Mouse (Mus musculus) myocyte (in vitro differentiated cells): ENCODE measurements around the gene 1700069L16Rik.

ENCODE experiments used
- E2F4 ChIP-seq: IDR thresholded peaks from one replicate; pipeline ENCODE4 v1.6.1; 2011; ENCODE audit warnings: mild to moderate bottlenecking, control low read depth, moderate library complexity; ENCODE audit not compliant: insufficient read depth
- MAX ChIP-seq: IDR thresholded peaks from one replicate; pipeline ENCODE4 v1.6.1; 2011; ENCODE audit warnings: low read depth, mild to moderate bottlenecking, control low read depth
- MYOD1 ChIP-seq, 3 experiments: IDR thresholded peaks; one replicate each; pipeline ENCODE4 v1.6.1; 2011; ENCODE audit warnings: control low read depth in 2 of 3, low read depth in 2 of 3, mild to moderate bottlenecking in 2 of 3, moderate library complexity in 1 of 3; ENCODE audit not compliant: insufficient read length in 2 of 3, control insufficient read depth in 1 of 3
- POLR2A ChIP-seq: IDR thresholded peaks from one replicate; pipeline ENCODE4 v1.6.1; 2011; ENCODE audit warnings: low read depth, mild to moderate bottlenecking, control low read depth, moderate library complexity; ENCODE audit not compliant: insufficient read length

GRCm38 (mm10) chr5:113768806-113769205, 44.2 kb upstream of the 1700069L16Rik start:
- TF ChIP-seq POLR2A (no peak), MYOD1 (IDR thresholded peaks at IDR 0.05; ENCODE audit: control insufficient read depth in 1 of 3, insufficient read length in 2 of 3, low read depth in 2 of 3) (no peak), MAX (no peak), E2F4 (no peak)
